Mouse (Mus musculus): ENCODE measurements around the gene Sf3a1. TPM values are rescaled to one million over a fixed set of nuclear protein-coding genes. Genes with fewer than 3 reads are reported as not detected.

Sf3a1 gene
- polyA plus RNA-seq, 1 experiment from 2014 or later, result 16.5 TPM

DNA sequence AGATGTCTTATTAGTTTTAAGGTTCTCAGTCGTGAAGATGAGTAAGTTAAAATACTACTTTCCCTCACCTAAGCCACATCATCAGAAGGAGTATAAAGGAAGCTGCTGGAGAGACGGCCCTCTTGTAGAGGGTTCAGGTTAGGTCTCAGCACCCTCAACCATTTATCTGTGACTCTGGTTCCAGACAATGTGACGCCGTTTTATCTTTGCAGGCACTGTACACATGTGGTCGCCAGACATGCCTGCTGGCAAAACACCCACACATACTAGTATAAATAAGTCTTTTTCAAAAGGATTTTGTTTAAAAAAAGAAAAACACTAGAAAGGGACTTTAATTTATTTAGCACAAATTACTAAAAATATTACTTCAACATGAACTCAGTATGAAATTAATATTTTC lies 4.5 kb upstream of the Sf3a1 start:
- H3K27me3 ChIP-seq (replicated peaks; ENCODE audit: control insufficient read depth, insufficient read depth, low read length), result no peaks in the 10 kb centered on the region
- H3K36me3 ChIP-seq (ENCODE audit: control insufficient read depth, insufficient read depth), result no peaks in the 10 kb centered on the region
- no peak overlapping the region for H3K4me3 ChIP-seq (ENCODE audit: low read depth, low read length)
- H3K9ac ChIP-seq (ENCODE audit: low read depth, low read length), result no peak overlapping the region
- TF ChIP-seq CTCF (IDR thresholded peaks at IDR 0.05; ENCODE audit: low read depth), result no peak
- no peak overlapping the region for H3K27ac ChIP-seq (ENCODE audit: low read depth, low read length)
- no peaks in the 10 kb centered on the region for H3K4me1 ChIP-seq (replicated peaks; ENCODE audit: control insufficient read depth, insufficient read depth, low read length)
- no peak for ATAC-seq
- H3K4me2 ChIP-seq (replicated peaks; ENCODE audit: low read depth), result no peak overlapping the region
- H3K9me3 ChIP-seq (ENCODE audit: control insufficient read depth), result no peaks in the 10 kb centered on the region
- 72% methylated on average over 5 of the region's 5 CpGs for WGBS

DNA sequence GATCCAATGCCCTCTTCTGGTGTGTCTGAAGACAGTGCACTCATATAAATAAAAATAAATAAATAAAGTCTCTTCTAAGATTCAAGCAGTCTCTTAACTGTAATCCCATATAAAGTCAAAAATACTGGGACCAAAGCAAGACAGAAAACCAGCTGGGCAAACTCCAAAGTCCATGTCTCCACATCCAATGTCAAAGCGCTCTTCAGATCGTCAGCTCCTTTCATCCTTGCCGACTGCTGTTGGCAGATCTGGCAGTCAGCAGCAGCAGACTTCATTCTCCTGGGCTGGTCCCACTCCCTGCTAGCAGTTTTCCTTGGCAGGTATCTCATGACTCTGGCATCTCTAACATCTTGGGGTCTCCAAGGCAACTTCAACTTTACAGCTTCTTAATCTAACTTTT lies 1.5 kb upstream of the Sf3a1 start:
- no peak overlapping the region for H3K27ac ChIP-seq (ENCODE audit: low read depth, low read length)
- no peaks in the 10 kb centered on the region for H3K4me1 ChIP-seq (replicated peaks; ENCODE audit: control insufficient read depth, insufficient read depth, low read length)
- no peak for ATAC-seq
- no peaks in the 10 kb centered on the region for H3K27me3 ChIP-seq (replicated peaks; ENCODE audit: control insufficient read depth, insufficient read depth, low read length)
- no peaks in the 10 kb centered on the region for H3K9me3 ChIP-seq (ENCODE audit: control insufficient read depth)
- WGBS, result 86% methylated on average over 3 of the region's 3 CpGs
- no peak overlapping the region for H3K9ac ChIP-seq (ENCODE audit: low read depth, low read length)
- H3K4me2 ChIP-seq (replicated peaks; ENCODE audit: low read depth), result no peak overlapping the region
- TF ChIP-seq CTCF (IDR thresholded peaks at IDR 0.05; ENCODE audit: low read depth), result no peak
- no peak overlapping the region for H3K4me3 ChIP-seq (ENCODE audit: low read depth, low read length)
- no peaks in the 10 kb centered on the region; the same call in 1 of the 2 replicates for H3K36me3 ChIP-seq (ENCODE audit: control insufficient read depth, insufficient read depth)

DNA sequence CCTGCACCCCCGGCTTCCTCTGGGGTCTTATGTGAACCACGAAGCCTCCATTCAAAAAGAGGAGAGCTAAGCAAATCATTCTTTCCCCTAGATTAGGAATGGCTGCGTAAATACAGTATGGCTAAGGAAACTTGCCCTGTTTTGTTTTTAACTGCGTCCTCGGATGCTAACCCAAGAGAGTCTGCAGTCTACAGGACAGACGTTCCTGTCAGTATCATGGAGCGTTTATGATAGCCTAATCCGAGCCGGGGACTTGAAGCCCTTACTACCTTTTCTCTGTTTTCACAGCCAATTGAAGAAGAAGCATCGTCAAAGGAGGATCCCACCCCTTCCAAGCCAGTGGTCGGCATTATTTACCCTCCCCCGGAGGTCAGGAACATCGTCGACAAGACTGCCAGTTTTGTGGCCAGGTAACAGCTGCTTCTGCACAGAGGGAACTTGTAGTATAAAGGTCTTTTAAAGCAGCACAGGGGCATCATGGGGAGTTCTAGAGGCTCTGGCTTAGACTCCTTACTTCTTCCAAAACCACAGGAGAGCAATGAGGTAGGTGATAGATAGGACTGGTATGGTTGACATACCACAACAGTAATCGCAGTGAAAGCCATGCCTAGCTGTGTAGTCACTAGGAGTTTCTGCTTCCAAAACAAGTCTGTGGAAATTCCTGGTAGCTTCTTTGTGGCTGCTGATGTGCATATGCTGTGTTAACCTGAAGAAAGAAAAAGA lies 769 bp downstream of the Sf3a1 start:
- peak overlapping the region; percentile 85 for H3K4me2 ChIP-seq (replicated peaks; ENCODE audit: low read depth)
- H3K27me3 ChIP-seq (replicated peaks; ENCODE audit: control insufficient read depth, insufficient read depth, low read length), result no peaks in the 10 kb centered on the region
- peak overlapping the region; percentile 71 for H3K9ac ChIP-seq (ENCODE audit: low read depth, low read length)
- 4% methylated on average over 15 of the region's 15 CpGs for WGBS
- no peaks in the 10 kb centered on the region for H3K9me3 ChIP-seq (ENCODE audit: control insufficient read depth)
- no peaks in the 10 kb centered on the region for H3K4me1 ChIP-seq (replicated peaks; ENCODE audit: control insufficient read depth, insufficient read depth, low read length)
- H3K36me3 ChIP-seq (ENCODE audit: control insufficient read depth, insufficient read depth), result peaks cover 21% of the 10 kb centered on the region
- peak overlapping the region; percentile 81 for H3K27ac ChIP-seq (ENCODE audit: low read depth, low read length)
- TF ChIP-seq CTCF (IDR thresholded peaks at IDR 0.05; ENCODE audit: low read depth), result no peak
- H3K4me3 ChIP-seq (ENCODE audit: low read depth, low read length), result peak overlapping the region; percentile 67
- no peak for ATAC-seq

DNA sequence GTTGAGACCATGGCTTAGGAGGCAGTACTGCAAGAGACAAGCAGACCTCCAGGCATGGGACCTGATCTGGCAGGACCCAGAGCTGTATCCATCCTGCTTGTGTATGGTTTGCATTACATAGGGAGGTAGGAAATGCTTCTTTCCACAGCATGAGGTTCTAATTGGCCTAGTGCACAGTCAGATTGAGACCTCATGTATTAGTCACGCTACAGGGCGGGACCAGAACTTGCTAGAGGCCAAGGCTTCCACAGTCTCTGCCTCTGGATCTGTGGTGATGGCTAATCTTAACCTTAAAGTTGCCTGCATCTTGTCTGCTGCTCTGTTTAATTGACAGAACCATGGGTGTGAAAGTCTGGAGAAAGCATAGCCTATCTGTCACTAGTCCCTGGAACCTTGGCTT lies 4.6 kb downstream of the Sf3a1 start:
- TF ChIP-seq CTCF (IDR thresholded peaks at IDR 0.05; ENCODE audit: low read depth), result no peak
- Histone ChIP-seq H3K4me3 (ENCODE audit: low read depth, low read length) (no peak overlapping the region), H3K4me2 (replicated peaks; ENCODE audit: low read depth) (no peak overlapping the region), H3K4me1 (replicated peaks; ENCODE audit: control insufficient read depth, insufficient read depth, low read length) (no peaks in the 10 kb centered on the region), H3K36me3 (ENCODE audit: control insufficient read depth, insufficient read depth) (peaks cover 56% of the 10 kb centered on the region), H3K9me3 (ENCODE audit: control insufficient read depth) (no peaks in the 10 kb centered on the region), H3K27ac (ENCODE audit: low read depth, low read length) (no peak overlapping the region), H3K9ac (ENCODE audit: low read depth, low read length) (no peak overlapping the region; the same call in 1 of the 2 replicates), H3K27me3 (replicated peaks; ENCODE audit: control insufficient read depth, insufficient read depth, low read length) (no peaks in the 10 kb centered on the region)
- WGBS, result 79% methylated on average over 2 of the region's 2 CpGs
- no peak for ATAC-seq

DNA sequence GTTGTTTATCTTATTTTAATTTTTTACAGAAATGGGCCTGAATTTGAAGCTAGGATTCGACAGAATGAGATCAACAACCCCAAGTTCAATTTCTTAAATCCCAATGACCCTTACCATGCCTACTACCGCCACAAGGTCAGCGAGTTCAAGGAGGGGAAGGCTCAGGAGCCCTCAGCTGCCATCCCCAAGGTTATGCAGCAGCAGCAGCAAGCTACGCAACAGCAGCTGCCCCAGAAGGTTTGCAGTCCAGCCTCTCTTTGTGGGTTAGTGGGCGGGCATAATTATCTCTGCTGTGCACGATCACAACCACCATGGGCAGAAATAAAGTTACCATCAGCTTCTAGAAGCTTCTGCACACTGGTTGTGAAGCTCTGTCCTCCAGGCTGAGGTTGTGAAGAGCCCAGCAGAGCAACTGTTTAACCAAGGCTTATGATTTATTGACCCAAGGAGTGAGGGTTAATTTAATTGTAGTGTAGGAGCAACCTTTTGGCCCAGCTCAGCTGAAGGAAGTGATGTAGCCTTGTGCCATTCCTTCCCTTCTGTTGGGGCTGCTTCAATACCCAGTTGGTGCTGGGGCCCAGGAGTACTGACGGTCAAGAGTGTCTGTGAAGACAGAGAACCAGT lies 6.4 kb downstream of the Sf3a1 start:
- peak overlapping the region; percentile 30 for H3K27ac ChIP-seq (ENCODE audit: low read depth, low read length)
- H3K9me3 ChIP-seq (ENCODE audit: control insufficient read depth), result no peaks in the 10 kb centered on the region
- H3K36me3 ChIP-seq (ENCODE audit: control insufficient read depth, insufficient read depth), result peaks cover 73% of the 10 kb centered on the region
- no peak overlapping the region for H3K4me3 ChIP-seq (ENCODE audit: low read depth, low read length)
- H3K27me3 ChIP-seq (replicated peaks; ENCODE audit: control insufficient read depth, insufficient read depth, low read length), result no peaks in the 10 kb centered on the region
- H3K9ac ChIP-seq (ENCODE audit: low read depth, low read length), result no peak overlapping the region
- no peak for TF ChIP-seq CTCF (IDR thresholded peaks at IDR 0.05; ENCODE audit: low read depth)
- H3K4me2 ChIP-seq (replicated peaks; ENCODE audit: low read depth), result no peak overlapping the region
- H3K4me1 ChIP-seq (replicated peaks; ENCODE audit: control insufficient read depth, insufficient read depth, low read length), result no peaks in the 10 kb centered on the region
- 65% methylated on average over 7 of the region's 7 CpGs for WGBS
- ATAC-seq, result peak; percentile 31

DNA sequence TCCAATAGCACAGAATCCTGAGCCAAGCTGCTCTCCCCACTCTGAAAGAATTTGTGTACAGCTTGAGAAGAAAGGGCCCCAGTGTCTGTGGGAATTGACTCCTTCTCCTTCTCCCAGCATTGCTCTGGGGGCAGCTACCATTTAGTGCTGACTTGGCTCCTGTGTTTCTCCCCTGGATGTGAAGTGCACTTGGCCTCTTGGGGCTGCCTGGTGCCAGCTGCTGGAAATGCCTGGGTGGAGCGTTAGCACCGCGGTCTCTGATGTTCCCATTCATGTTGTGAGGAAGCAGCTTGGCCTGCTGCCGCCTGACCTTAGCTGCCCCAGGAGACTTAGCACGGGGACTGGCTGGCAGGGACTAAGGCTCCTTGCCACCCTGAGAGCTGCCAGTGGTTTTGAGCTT lies 14.4 kb downstream of the Sf3a1 start:
- no peak for ATAC-seq
- no peak overlapping the region for H3K4me3 ChIP-seq (ENCODE audit: low read depth, low read length)
- 88% methylated on average over 5 of the region's 5 CpGs for WGBS

More for the DNA sequence above, 14.4 kb downstream of the Sf3a1 start:
- H3K27me3 ChIP-seq (replicated peaks; ENCODE audit: control insufficient read depth, insufficient read depth, low read length), result no peaks in the 10 kb centered on the region
- no peak overlapping the region for H3K4me2 ChIP-seq (replicated peaks; ENCODE audit: low read depth)
- no peak overlapping the region for H3K27ac ChIP-seq (ENCODE audit: low read depth, low read length)
- H3K36me3 ChIP-seq (ENCODE audit: control insufficient read depth, insufficient read depth), result peaks cover 96% of the 10 kb centered on the region
- TF ChIP-seq CTCF (IDR thresholded peaks at IDR 0.05; ENCODE audit: low read depth), result no peak
- no peaks in the 10 kb centered on the region for H3K9me3 ChIP-seq (ENCODE audit: control insufficient read depth)
- H3K4me1 ChIP-seq (replicated peaks; ENCODE audit: control insufficient read depth, insufficient read depth, low read length), result no peaks in the 10 kb centered on the region
- H3K9ac ChIP-seq (ENCODE audit: low read depth, low read length), result no peak overlapping the region
